Mouse (Mus musculus) C3H10T1/2 (cell line): ENCODE results near the gene Zfp704. TPM values are rescaled to one million over a fixed set of nuclear protein-coding genes. Genes with fewer than 3 reads are reported as not detected.

ENCODE experiments used
- polyA plus RNA-seq, 2 experiments: library from polyadenylated mRNA; unstranded; fragments of >200 nt; fragmentation: generic; extraction: Trizol; gene quantifications; one replicate each; pipeline ENCODE4 v1.2.1; 2012; ENCODE audit warnings: missing spikeins in 2 of 2

Gene Zfp704
- polyA plus RNA-seq = 1 to 10 TPM; 2.0 to 2.8 TPM

GRCm38 (mm10) chr3:9609581-9610341 is at the start of gene Zfp704:
Gene Zfp704 (minus strand): TSS chr3:9610085.

